Mouse (Mus musculus): ENCODE data around the gene Mocs2.

Mocs2 gene

DNA sequence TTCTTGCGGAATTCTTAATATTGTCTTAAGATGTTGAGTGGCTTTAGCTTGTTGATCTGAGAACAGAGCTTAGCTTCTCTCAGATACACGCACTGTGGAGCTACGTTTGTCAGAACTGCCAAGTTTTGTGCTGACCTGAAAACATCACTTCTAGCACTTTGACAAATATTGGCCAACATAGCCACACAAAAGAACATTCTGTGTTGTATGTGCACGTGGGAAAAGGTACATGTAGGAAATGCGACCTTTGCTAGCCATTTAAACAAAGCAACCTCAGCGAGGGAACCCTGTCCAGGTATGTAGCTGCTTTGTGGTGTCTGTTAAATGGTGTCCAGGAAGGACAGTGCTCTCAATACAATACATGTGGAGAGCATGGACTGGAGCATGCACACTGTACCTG lies 36.0 kb downstream of the Mocs2 start:
- DNase-seq (ENCODE audit: low spot score in 2 of 2), result no peak

DNA sequence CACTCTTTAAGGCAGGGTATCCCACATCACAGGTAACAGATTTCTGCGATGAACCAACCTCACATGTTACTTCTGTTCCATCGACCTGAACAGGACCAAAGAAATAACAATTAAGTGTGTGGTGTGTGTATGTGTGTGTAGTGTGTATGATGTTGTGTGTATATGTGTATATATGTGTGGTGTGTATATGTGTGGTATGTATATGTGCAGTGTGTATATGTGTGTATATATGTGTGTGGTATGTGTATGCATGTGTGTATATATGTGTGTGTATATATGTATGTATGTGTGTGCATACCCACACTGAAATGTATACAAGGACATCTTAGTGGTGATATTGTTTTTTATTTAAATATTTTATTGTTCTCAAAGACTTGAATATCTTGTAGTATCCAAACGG lies 36.4 kb downstream of the Mocs2 start:
- DNase-seq (ENCODE audit: low spot score in 2 of 2), result no peak

DNA sequence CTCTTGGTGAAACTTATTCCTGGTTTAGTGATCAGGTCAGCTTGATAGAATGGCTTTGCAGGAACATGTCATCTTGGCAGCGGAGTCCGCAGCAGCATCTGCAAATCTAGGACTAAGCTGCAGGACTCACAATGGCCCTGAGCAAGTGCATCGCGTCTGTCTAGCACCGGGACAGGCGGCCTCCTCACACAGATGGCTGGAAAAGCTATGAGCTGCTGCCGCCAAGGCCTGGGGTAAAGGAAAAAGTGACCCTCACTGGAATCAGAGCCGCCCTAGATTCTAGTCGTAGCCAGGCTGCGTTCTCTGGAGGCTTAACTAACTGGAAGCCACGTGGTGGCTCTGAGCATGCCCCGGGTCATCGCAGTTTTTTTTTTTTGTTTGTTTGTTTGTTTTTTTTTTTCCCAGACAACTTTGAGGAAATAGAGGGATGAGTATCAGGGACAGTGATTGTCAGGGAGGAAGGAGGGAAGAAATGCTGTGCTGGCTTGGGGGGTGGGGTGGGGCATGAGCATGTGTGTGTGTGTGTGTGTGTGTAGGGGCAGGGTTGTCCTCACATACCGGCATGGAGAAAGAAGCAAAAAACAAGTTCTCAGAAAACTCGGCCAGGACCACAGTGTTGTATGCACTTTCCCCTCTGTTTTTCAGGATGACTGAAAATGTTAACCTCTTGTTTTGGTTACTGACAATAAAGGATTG lies 37.7 kb downstream of the Mocs2 start:
- no peak for DNase-seq (ENCODE audit: low spot score in 2 of 2)

DNA sequence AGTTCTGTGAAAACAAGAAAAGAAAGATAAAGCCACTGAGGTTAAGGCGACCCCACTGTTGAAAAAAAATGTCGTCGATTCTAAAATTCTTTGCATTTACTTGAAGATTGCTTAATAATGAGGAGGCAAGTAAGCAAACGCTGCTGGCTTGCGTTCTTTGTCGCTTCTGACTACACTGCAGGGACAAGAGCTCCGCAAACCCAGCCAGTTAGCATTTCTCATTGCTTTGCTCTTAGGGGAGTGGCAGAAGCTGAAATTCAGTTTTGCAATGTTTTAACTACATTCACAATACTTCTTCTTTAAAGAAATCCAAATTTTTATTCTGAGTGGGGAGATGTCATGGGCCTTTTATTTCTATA lies 38.2 kb downstream of the Mocs2 start:
- DNase-seq (ENCODE audit: low spot score in 2 of 2), result no peak

DNA sequence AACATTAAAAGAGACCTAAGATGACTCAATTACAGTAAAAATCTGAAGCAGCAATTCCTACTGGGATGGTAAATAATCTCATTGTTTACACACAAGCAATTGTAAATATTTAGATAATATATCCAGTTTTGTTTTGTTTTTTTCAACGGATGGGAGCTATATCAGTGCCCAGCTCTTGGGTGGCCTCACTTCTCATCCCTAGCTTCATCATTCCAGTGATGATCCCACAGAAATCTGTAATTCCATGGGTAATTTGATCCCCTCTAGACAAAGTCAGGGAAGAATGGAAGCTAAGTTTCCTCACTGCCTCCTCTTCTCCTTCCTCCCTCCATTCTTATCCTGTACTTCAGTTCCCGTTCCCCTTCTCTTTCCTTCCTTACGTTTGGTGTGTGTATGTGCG lies 39.5 kb downstream of the Mocs2 start:
- no peak for DNase-seq (ENCODE audit: low spot score in 2 of 2)

DNA sequence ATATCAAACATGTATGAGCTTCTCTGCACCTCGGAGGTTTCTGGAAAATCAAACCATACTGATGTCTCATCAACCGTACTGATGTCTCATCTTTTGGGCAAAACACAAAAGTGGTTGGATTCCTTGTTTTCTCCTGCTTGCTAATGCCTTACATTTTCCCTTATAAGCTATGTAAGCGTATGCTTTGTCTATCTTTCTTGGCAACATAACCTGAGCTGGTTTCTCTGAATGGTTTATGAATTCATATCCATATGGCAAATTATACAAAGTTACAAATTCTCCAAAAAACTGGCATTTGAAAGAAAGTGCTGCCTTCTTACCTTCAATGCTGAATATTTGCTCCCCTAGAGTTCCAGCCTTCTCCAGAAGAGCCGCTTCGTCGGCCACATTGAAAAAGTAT lies 56.7 kb downstream of the Mocs2 start:
- no peak for DNase-seq (ENCODE audit: low spot score in 2 of 2)

DNA sequence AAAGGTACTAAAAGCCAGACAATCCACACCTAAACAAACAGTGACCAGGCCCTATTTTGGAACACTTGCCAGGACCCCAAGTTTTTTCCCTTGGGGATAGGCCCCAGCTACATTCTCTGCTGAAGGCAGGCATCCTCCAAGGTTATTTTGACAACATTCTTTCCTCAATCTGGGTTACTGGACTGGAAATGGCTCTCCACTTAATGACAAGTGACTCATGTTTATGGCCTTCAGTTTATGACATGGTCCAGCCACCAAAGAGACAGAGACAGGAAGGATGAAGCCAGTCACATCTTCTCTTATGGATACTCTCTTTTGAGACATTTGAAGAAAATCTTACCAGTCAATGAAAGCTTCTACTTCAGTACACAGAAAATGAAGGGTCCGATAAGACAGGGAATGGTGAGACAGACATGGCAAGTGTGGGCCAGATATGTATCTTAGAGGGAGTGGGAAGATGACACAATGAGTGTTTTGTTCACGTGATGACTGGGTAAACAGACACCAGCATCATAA lies 58.0 kb downstream of the Mocs2 start:
- no peak for DNase-seq (ENCODE audit: low spot score in 2 of 2)

DNA sequence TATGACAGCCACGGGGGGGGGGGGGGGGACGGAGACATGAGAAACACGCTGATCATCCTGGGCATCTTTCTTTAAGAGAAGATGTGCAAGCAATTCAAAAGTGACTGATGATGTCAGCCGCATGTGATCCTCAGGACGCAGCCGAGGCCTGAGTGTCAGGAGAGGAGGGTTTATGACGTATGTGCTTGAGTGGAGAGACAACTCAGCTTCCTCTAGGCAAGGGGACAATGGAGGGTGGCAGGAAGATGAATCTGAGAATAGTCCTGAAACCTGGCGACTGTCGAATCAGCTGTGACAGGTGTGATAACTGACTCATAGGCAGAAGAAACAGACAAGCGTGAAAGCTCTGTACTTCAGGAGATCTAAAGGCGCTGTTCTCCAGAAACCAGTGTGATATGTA lies 60.6 kb downstream of the Mocs2 start:
- DNase-seq (ENCODE audit: low spot score in 2 of 2), result no peak

Data from spleen, postnatal 14 days (tissue).